Mouse (Mus musculus): Measurements from ENCODE around the gene Rptor. TPM values are rescaled to one million over a fixed set of nuclear protein-coding genes. Genes with fewer than 3 reads are reported as not detected.

Gene Rptor
- polyA plus RNA-seq, 1 experiment from 2014 or later, result 9.2 TPM

GRCm38 (mm10) chr11:119891601-119892215 lies 289.0 kb downstream of the Rptor start:
- no peak overlapping the region for H3K9ac ChIP-seq
- H3K27ac ChIP-seq, result no peak overlapping the region
- peaks cover 23% of the 10 kb centered on the region for H3K4me1 ChIP-seq
- no peaks in the 10 kb centered on the region for H3K9me3 ChIP-seq (replicated peaks)
- H3K36me3 ChIP-seq (ENCODE audit: poor library complexity, severe bottlenecking), result peaks cover 57% of the 10 kb centered on the region
- no peaks in the 10 kb centered on the region for H3K27me3 ChIP-seq
- no peak overlapping the region for H3K4me2 ChIP-seq
- 90% methylated on average over 7 of the region's 7 CpGs for WGBS
- H3K4me3 ChIP-seq, result no peak overlapping the region
- ATAC-seq, result no peak

- Histone ChIP-seq H3K4me1 (peaks cover 23% of the 10 kb centered on the region), H3K4me2 (no peak overlapping the region), H3K9ac (peak overlapping the region; percentile 38), H3K27ac (peak overlapping the region; percentile 92), H3K27me3 (no peaks in the 10 kb centered on the region), H3K36me3 (ENCODE audit: poor library complexity, severe bottlenecking) (peaks cover 63% of the 10 kb centered on the region), H3K4me3 (no peak overlapping the region), H3K9me3 (replicated peaks) (no peaks in the 10 kb centered on the region)
- WGBS, result 35% methylated on average over 10 of the region's 10 CpGs
- peak; percentile 63; the same call in 1 of the 2 replicates for ATAC-seq
Measured at GRCm38 (mm10) chr11:119893667-119894236, 291.0 kb downstream of the Rptor start.

GRCm38 (mm10) chr11:119894634-119895033 lies 291.9 kb downstream of the Rptor start:
- H3K36me3 ChIP-seq (ENCODE audit: poor library complexity, severe bottlenecking), result peaks cover 60% of the 10 kb centered on the region

GRCm38 (mm10) chr11:119897041-119897440 lies 294.3 kb downstream of the Rptor start:
- WGBS, result 75% methylated on average over 9 of the region's 9 CpGs
- peak overlapping the region; percentile 22; the same call in 1 of the 2 replicates for H3K27ac ChIP-seq
- H3K4me2 ChIP-seq, result no peak overlapping the region
- H3K9ac ChIP-seq, result no peak overlapping the region
- peak; percentile 71 for ATAC-seq
- H3K4me3 ChIP-seq, result no peak overlapping the region
- no peaks in the 10 kb centered on the region for H3K9me3 ChIP-seq (replicated peaks)
- H3K27me3 ChIP-seq, result no peaks in the 10 kb centered on the region
- H3K36me3 ChIP-seq (ENCODE audit: poor library complexity, severe bottlenecking), result peaks cover 42% of the 10 kb centered on the region
- H3K4me1 ChIP-seq, result peaks cover 23% of the 10 kb centered on the region

More at GRCm38 (mm10) chr11:119894634-119895033, 291.9 kb downstream of the Rptor start:
- Histone ChIP-seq H3K4me1 (peaks cover 23% of the 10 kb centered on the region), H3K4me2 (no peak overlapping the region), H3K4me3 (no peak overlapping the region), H3K27ac (peak overlapping the region; percentile 92), H3K9me3 (replicated peaks) (no peaks in the 10 kb centered on the region), H3K9ac (peak overlapping the region; percentile 38; the same call in 1 of the 2 replicates), H3K27me3 (no peaks in the 10 kb centered on the region)
- ATAC-seq, result no peak
- WGBS, result 68% methylated on average over 6 of the region's 6 CpGs

- WGBS, result 85% methylated on average over 11 of the region's 11 CpGs
Measured at GRCm38 (mm10) chr11:119898976-119899375, 296.3 kb downstream of the Rptor start.

GRCm38 (mm10) chr11:119901174-119901573 lies 298.5 kb downstream of the Rptor start:
- ATAC-seq, result no peak
- peaks cover 27% of the 10 kb centered on the region for H3K36me3 ChIP-seq (ENCODE audit: poor library complexity, severe bottlenecking)
- WGBS, result 73% methylated on average over 4 of the region's 4 CpGs
- H3K4me2 ChIP-seq, result no peak overlapping the region
- H3K9ac ChIP-seq, result no peak overlapping the region
- no peak overlapping the region for H3K4me3 ChIP-seq
- H3K9me3 ChIP-seq (replicated peaks), result no peaks in the 10 kb centered on the region
- peaks cover 7% of the 10 kb centered on the region; the same call in 1 of the 2 replicates for H3K4me1 ChIP-seq
- no peak overlapping the region for H3K27ac ChIP-seq
- H3K27me3 ChIP-seq, result peaks cover 5% of the 10 kb centered on the region; the same call in 1 of the 2 replicates

More at GRCm38 (mm10) chr11:119898976-119899375, 296.3 kb downstream of the Rptor start:
- no peak overlapping the region for H3K4me3 ChIP-seq
- H3K4me2 ChIP-seq, result no peak overlapping the region
- no peaks in the 10 kb centered on the region for H3K9me3 ChIP-seq (replicated peaks)
- peaks cover 8% of the 10 kb centered on the region for H3K4me1 ChIP-seq
- H3K9ac ChIP-seq, result no peak overlapping the region
- no peak overlapping the region; the same call in 1 of the 2 replicates for H3K27ac ChIP-seq
- H3K27me3 ChIP-seq, result no peaks in the 10 kb centered on the region
- H3K36me3 ChIP-seq (ENCODE audit: poor library complexity, severe bottlenecking), result peaks cover 40% of the 10 kb centered on the region
- no peak for ATAC-seq

GRCm38 (mm10) chr11:119902891-119903290 lies 300.2 kb downstream of the Rptor start:
- H3K27ac ChIP-seq, result no peak overlapping the region
- H3K27me3 ChIP-seq, result peaks cover 19% of the 10 kb centered on the region
- ATAC-seq, result no peak
- no peak overlapping the region for H3K4me2 ChIP-seq
- H3K4me1 ChIP-seq, result peaks cover 7% of the 10 kb centered on the region; the same call in 1 of the 2 replicates
- H3K9me3 ChIP-seq (replicated peaks), result no peaks in the 10 kb centered on the region
- H3K36me3 ChIP-seq (ENCODE audit: poor library complexity, severe bottlenecking), result peaks cover 14% of the 10 kb centered on the region
- no peak overlapping the region for H3K4me3 ChIP-seq
- WGBS, result 72% methylated on average over 4 of the region's 4 CpGs
- no peak overlapping the region for H3K9ac ChIP-seq

- peak; percentile 79 for ATAC-seq
- H3K9ac ChIP-seq, result 0 out of 2 replicates have a peak overlapping the region, but pooled peaks have one; percentile 31
- H3K9me3 ChIP-seq (replicated peaks), result no peaks in the 10 kb centered on the region
- H3K4me2 ChIP-seq, result no peak overlapping the region
- WGBS, result 36% methylated on average over 5 of the region's 5 CpGs
- H3K36me3 ChIP-seq (ENCODE audit: poor library complexity, severe bottlenecking), result no peaks in the 10 kb centered on the region
- peaks cover 23% of the 10 kb centered on the region for H3K27me3 ChIP-seq
- no peak overlapping the region for H3K27ac ChIP-seq
- H3K4me3 ChIP-seq, result no peak overlapping the region
- peaks cover 10% of the 10 kb centered on the region; the same call in 1 of the 2 replicates for H3K4me1 ChIP-seq
Measured at GRCm38 (mm10) chr11:119904621-119905286, 302.0 kb downstream of the Rptor start.

- no peak for ATAC-seq
- H3K4me3 ChIP-seq, result no peak overlapping the region
- no peaks in the 10 kb centered on the region for H3K36me3 ChIP-seq (ENCODE audit: poor library complexity, severe bottlenecking)
- H3K27ac ChIP-seq, result no peak overlapping the region
- peaks cover 12% of the 10 kb centered on the region; the same call in 1 of the 2 replicates for H3K4me1 ChIP-seq
- no peaks in the 10 kb centered on the region for H3K9me3 ChIP-seq (replicated peaks)
- H3K4me2 ChIP-seq, result no peak overlapping the region
- WGBS, result 92% methylated on average over 5 of the region's 5 CpGs
- H3K27me3 ChIP-seq, result peaks cover 23% of the 10 kb centered on the region
- peak overlapping the region; percentile 26; the same call in 1 of the 2 replicates for H3K9ac ChIP-seq
Measured at GRCm38 (mm10) chr11:119905794-119906193, 303.1 kb downstream of the Rptor start.

GRCm38 (mm10) chr11:119907006-119907650 lies 304.4 kb downstream of the Rptor start:
- Histone ChIP-seq H3K9ac (peak overlapping the region; percentile 31; the same call in 1 of the 2 replicates), H3K4me1 (peaks cover 12% of the 10 kb centered on the region; the same call in 1 of the 2 replicates), H3K9me3 (replicated peaks) (no peaks in the 10 kb centered on the region), H3K27me3 (peaks cover 23% of the 10 kb centered on the region), H3K4me2 (no peak overlapping the region), H3K36me3 (ENCODE audit: poor library complexity, severe bottlenecking) (no peaks in the 10 kb centered on the region), H3K4me3 (no peak overlapping the region), H3K27ac (no peak overlapping the region)
- WGBS, result 30% methylated on average over 7 of the region's 7 CpGs
- no peak for ATAC-seq

- Histone ChIP-seq H3K27ac (no peak overlapping the region), H3K4me3 (no peak overlapping the region), H3K36me3 (ENCODE audit: poor library complexity, severe bottlenecking) (no peaks in the 10 kb centered on the region), H3K9me3 (replicated peaks) (no peaks in the 10 kb centered on the region), H3K9ac (0 out of 2 replicates have a peak overlapping the region, but pooled peaks have one; percentile 31), H3K4me2 (no peak overlapping the region), H3K4me1 (peaks cover 16% of the 10 kb centered on the region), H3K27me3 (peaks cover 23% of the 10 kb centered on the region)
- no peak for ATAC-seq
- WGBS, result 38% methylated on average over 7 of the region's 7 CpGs
Measured at GRCm38 (mm10) chr11:119907711-119908110, 305.0 kb downstream of the Rptor start.

Data from forebrain, embryonic 13.5 days (tissue).